Mouse (Mus musculus) lung, embryonic 14.5 days (tissue): Measurements from ENCODE around the gene Khdc3. TPM values are rescaled to one million over a fixed set of nuclear protein-coding genes. Genes with fewer than 3 reads are reported as not detected.

Experiments used
- ATAC-seq: fragments of 200-750 bp; cut with Nextera tagmentation; 2 replicates; pipeline ENCODE4 v1.8.0; 2017; ENCODE audit warnings: mild to moderate bottlenecking, moderate TSS enrichment, moderate library complexity; ENCODE audit not compliant: insufficient read depth
- DNase-seq: peaks from one replicate; pipeline ENCODE4 v3.0.0-alpha.2; 2015
- H3K27ac ChIP-seq: fragments of 300-500 bp; sonication (generic); 2 replicates; pipeline ENCODE4 v1.5.1; 2014; ENCODE audit warnings: low read depth, mild to moderate bottlenecking, moderate library complexity
- H3K27me3 ChIP-seq: fragments of 300-500 bp; sonication (generic); 2 replicates; pipeline ENCODE4 v1.6.1; 2014; ENCODE audit warnings: low read length, control low read depth; ENCODE audit not compliant: insufficient read depth
- H3K36me3 ChIP-seq: fragments of 300-500 bp; sonication (generic); 2 replicates; pipeline ENCODE4 v1.6.1; 2014; ENCODE audit warnings: control low read depth; ENCODE audit not compliant: insufficient read depth
- H3K4me1 ChIP-seq: fragments of 300-500 bp; sonication (generic); 2 replicates; pipeline ENCODE4 v1.6.1; 2014; ENCODE audit warnings: antibody characterized with exemption, control low read depth; ENCODE audit not compliant: insufficient read depth
- H3K4me2 ChIP-seq: fragments of 300-500 bp; sonication (generic); 2 replicates; pipeline ENCODE4 v1.6.1; 2014; ENCODE audit warnings: mild to moderate bottlenecking
- H3K4me3 ChIP-seq: fragments of 300-500 bp; sonication (generic); 2 replicates; pipeline ENCODE4 v1.5.1; 2014; ENCODE audit warnings: low read depth, low read length
- H3K9ac ChIP-seq: fragments of 300-500 bp; sonication (generic); 2 replicates; pipeline ENCODE4 v1.6.1; 2014
- H3K9me3 ChIP-seq: fragments of 300-500 bp; sonication (generic); 2 replicates; pipeline ENCODE4 v1.6.1; 2016; ENCODE audit warnings: low read depth, low read length, control low read depth
- CTCF ChIP-seq: IDR thresholded peaks from 2 replicates; pipeline ENCODE4 v1.5.1; 2016; ENCODE audit warnings: antibody characterized with exemption, low read depth
- WGBS: fragments of 180-500 bp; shearing (Covaris S2); extraction: QIAGEN DNeasy Blood & Tissue Kit; methylation state at CpG from one replicate; pipeline ENCODE4 v1.1.7; 2014; 5-methylcytosine and 5-hydroxymethylcytosine counted together
- polyA plus RNA-seq: library from polyadenylated mRNA; unstranded; fragments of >200 nt; fragmentation: Nextera tagmentation; extraction: Ambion mirVana; gene quantifications from 2 replicates; pipeline ENCODE4 v1.2.1, GENCODE M21; 2014

Gene Khdc3
- polyA plus RNA-seq, 1 experiment from 2014 or later, result not detected

DNA sequence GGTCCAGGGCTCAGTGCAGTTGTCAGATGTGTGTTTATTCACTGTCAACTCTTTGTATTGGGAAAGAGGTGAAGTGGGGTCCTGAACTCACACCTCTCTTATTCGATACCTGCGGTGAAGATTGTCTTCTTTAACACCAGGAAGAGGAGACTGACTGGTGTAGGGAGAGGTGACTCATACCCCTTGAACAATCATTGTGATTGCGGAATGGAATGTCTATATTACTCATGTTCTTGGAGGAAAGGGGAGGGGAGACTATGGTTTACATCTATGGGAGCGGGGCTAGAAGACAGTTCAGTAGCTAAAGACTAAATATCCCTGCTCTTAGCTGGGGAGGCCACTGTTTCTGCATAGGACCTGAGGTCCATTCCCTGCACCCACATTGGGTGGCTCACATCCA is 28.9 kb downstream of the Khdc3 start:
- H3K4me2 ChIP-seq, result no peak overlapping the region
- ATAC-seq (no peak), DNase-seq (no peak)
- peaks cover 39% of the 10 kb centered on the region for H3K36me3 ChIP-seq
- H3K4me1 ChIP-seq, result no peaks in the 10 kb centered on the region
- H3K9me3 ChIP-seq, result no peaks in the 10 kb centered on the region
- H3K27me3 ChIP-seq, result no peaks in the 10 kb centered on the region
- H3K4me3 ChIP-seq, result no peak overlapping the region
- H3K9ac ChIP-seq, result no peak overlapping the region
- no peak overlapping the region for H3K27ac ChIP-seq
- 57% methylated on average over 4 of the region's 4 CpGs for WGBS
- TF ChIP-seq CTCF, result no peak

DNA sequence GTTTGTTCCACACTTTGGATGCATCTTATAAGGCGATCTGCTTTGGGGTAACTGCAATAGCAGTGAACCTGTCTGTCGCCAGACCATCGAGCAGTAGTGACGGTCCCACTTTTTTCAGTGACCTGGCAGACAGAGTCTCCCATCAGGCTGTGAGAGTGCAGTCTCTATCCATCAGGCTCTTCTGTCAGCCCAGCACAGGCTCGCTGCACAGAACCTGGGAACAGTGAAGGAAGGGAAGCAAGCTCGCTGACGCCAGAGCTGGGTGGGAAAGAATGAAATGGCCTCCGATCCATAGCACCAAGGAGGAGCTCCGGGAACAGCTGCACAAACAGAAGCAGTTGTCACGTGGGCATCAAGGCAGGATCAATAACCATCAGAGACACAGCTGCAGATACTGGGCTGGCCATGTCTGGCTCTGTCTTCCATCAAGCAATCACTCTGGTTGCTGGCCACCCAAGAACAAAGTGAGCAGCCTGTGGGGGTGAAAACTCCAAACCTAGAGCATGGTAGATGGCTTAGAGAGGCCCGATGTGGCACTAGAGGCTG is 35.8 kb downstream of the Khdc3 start:
- no peaks in the 10 kb centered on the region for H3K36me3 ChIP-seq
- H3K9me3 ChIP-seq, result no peaks in the 10 kb centered on the region
- no peak overlapping the region for H3K4me2 ChIP-seq
- WGBS, result 48% methylated on average over 11 of the region's 11 CpGs
- no peak overlapping the region for H3K27ac ChIP-seq
- no peak for TF ChIP-seq CTCF
- no peaks in the 10 kb centered on the region for H3K4me1 ChIP-seq
- no peak overlapping the region for H3K9ac ChIP-seq
- ATAC-seq (no peak), DNase-seq (no peak)
- H3K27me3 ChIP-seq, result no peaks in the 10 kb centered on the region
- H3K4me3 ChIP-seq, result no peak overlapping the region

Other genes starting within 250 kb of the Khdc3 start
- gene Pygo1, start 176.2 kb upstream of the Khdc3 start, polyA plus RNA-seq, result 6.0 and 7.0 TPM in 2 replicates
- 1.2 and 1.3 TPM in 2 replicates for gene Dyx1c1, start 143.1 kb upstream of the Khdc3 start, polyA plus RNA-seq
- gene Gm44503, start 143.0 kb upstream of the Khdc3 start, polyA plus RNA-seq, result not detected in 2 replicates
- gene Ccpg1os, start 116.5 kb upstream of the Khdc3 start, polyA plus RNA-seq, result 9.8 and 14.5 TPM in 2 replicates
- 19.4 and 20.6 TPM in 2 replicates for gene Ccpg1, start 116.4 kb upstream of the Khdc3 start, polyA plus RNA-seq
- 16.1 and 16.7 TPM in 2 replicates for gene Pigb, start 61.5 kb upstream of the Khdc3 start, polyA plus RNA-seq
- gene Rab27a, start 57.0 kb upstream of the Khdc3 start, polyA plus RNA-seq, result 1.8 and 2.8 TPM in 2 replicates
- gene Gm20509, start 634 bp downstream of the Khdc3 start, polyA plus RNA-seq, result not detected in 2 replicates
- 115 and 127 TPM in 2 replicates for gene Rsl24d1, start 11.6 kb downstream of the Khdc3 start, polyA plus RNA-seq